Mouse (Mus musculus): ENCODE measurements around the gene Gm21858. TPM values are rescaled to one million over a fixed set of nuclear protein-coding genes. Genes with fewer than 3 reads are reported as not detected.
"Not testable (repeated sequence)": the region's sequence is repeated elsewhere in the genome, so short reads cannot be mapped to it uniquely, and the experiment has no call there.

The Gm21858 gene
- polyA plus RNA-seq (2012; ENCODE audit: insufficient read depth, insufficient read length, low replicate concordance, missing spikeins): not detected in 2 replicates

DNA sequence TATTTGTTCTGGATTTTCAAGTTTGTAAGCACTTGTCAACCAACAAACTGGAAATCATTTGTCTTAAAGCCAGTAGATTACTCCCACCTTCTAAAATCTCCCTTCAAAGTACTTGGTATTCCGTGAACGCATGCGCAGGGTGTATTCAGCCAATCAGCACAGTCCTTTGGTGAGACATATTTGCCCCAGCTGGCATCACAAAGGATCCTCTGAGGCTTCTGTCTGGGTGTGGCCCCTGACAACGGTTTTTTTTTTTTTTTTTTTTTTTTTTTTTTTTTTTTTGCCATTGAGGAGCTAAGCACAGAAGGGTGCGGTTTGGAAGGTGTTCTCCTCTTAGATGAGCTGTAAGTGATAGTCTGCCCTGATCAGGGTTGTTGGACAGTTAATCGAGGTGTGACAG, at the start of gene Gm21858:
Gene Gm21858, plus strand, starts transcription at position 301 of the 400 bp plus-strand sequence.
- no CpG with 5 or more reads among the region's 6 CpGs for WGBS
- not testable (repeated sequence) for H3K27ac ChIP-seq (ENCODE audit: insufficient read depth, low read depth, low read length)

More for the DNA sequence above, at the start of gene Gm21858:
- H3K4me3 ChIP-seq (ENCODE audit: insufficient read depth, low read depth, low read length); H3K4me1 ChIP-seq (ENCODE audit: control insufficient read depth, insufficient read depth, low read length): not testable (repeated sequence)
